Mouse (Mus musculus): ENCODE results near the gene Rps15.

Rps15 gene

GRCm38 (mm10) chr10:80341491-80342304 is 49.4 kb downstream of the Rps15 start:
- DNase-seq (ENCODE audit: low read depth) = peak; percentile 53

GRCm38 (mm10) chr10:80342305-80342748 is 50.1 kb downstream of the Rps15 start:
- no peak for DNase-seq (ENCODE audit: low read depth)

GRCm38 (mm10) chr10:80342749-80343424 is 50.6 kb downstream of the Rps15 start:
- peak; percentile 88 for DNase-seq (ENCODE audit: low read depth)

GRCm38 (mm10) chr10:80343425-80343895 is 51.2 kb downstream of the Rps15 start:
- DNase-seq (ENCODE audit: low read depth) = no peak
